Mouse (Mus musculus) kidney, adult 10 weeks (tissue): ENCODE results near the gene Hist2h2ac. TPM values are rescaled to one million over a fixed set of nuclear protein-coding genes. Genes with fewer than 3 reads are reported as not detected.

Experiments used
- polyA plus RNA-seq: library from polyadenylated mRNA; stranded (reverse); fragments of 350-450 nt; fragmentation: Illumina TruSeq; extraction: RNeasy Lipid Tissue Mini Kit (QIAGEN cat#74804); gene quantifications from one replicate; pipeline ENCODE4 v1.2.3, GENCODE M21; 2014; ENCODE audit warnings: low read depth, low replicate concordance

Gene Hist2h2ac
- not detected for polyA plus RNA-seq

GRCm38 (mm10) chr3:96220765-96221639, at the start of gene Hist2h2ac, which contains the start of gene Hist2h2be:
Gene Hist2h2ac, minus strand, starts transcription at chr3:96220880.
Gene Hist2h2be, plus strand, starts transcription at chr3:96221119.

GRCm38 (mm10) chr3:96269511-96270474, 49.1 kb upstream of the Hist2h2ac start, which contains the start of gene Hist2h2bb:
Gene Hist2h2bb, plus strand, starts transcription at chr3:96269752.

GRCm38 (mm10) chr3:96268051-96268775, 47.5 kb upstream of the Hist2h2ac start, which contains the start of gene Hist2h3b:
Gene Hist2h3b, plus strand, starts transcription at chr3:96268654.

GRCm38 (mm10) chr3:96262979-96263550, 42.4 kb upstream of the Hist2h2ac start, which contains the start of gene Hist2h4:
Gene Hist2h4, minus strand, starts transcription at chr3:96263311.

GRCm38 (mm10) chr3:96246427-96246856, 25.8 kb upstream of the Hist2h2ac start, which contains the start of gene Hist2h3c1:
Gene Hist2h3c1, plus strand, starts transcription at chr3:96246685.

GRCm38 (mm10) chr3:96245003-96245886, 24.6 kb upstream of the Hist2h2ac start, which contains the start of gene Hist2h2aa1:
Gene Hist2h2aa1, plus strand, starts transcription at chr3:96245497.

GRCm38 (mm10) chr3:96239949-96240798, 19.5 kb upstream of the Hist2h2ac start, which contains the start of gene Hist2h2aa2:
Gene Hist2h2aa2, minus strand, starts transcription at chr3:96240276.

GRCm38 (mm10) chr3:96238954-96239793, 18.5 kb upstream of the Hist2h2ac start, which contains the start of gene Hist2h3c2:
Gene Hist2h3c2, minus strand, starts transcription at chr3:96239127.

GRCm38 (mm10) chr3:96219661-96220130, 984 bp downstream of the Hist2h2ac start, which contains the start of the genes Bola1 and Hist2h2ab:
Gene Bola1, minus strand, starts transcription at chr3:96219709.
Gene Hist2h2ab, plus strand, starts transcription at chr3:96219865.

GRCm38 (mm10) chr3:96180727-96181477, 39.8 kb downstream of the Hist2h2ac start, which contains the start of gene Sv2a:
Gene Sv2a, plus strand, starts transcription at chr3:96181151.

GRCm38 (mm10) chr3:96172197-96173178, 48.2 kb downstream of the Hist2h2ac start, which contains the start of gene Sf3b4:
Gene Sf3b4, plus strand, starts transcription at chr3:96172332.

